Mouse (Mus musculus) lung, embryonic 14.5 days (tissue): ENCODE data around the gene Ankdd1b. TPM values are rescaled to one million over a fixed set of nuclear protein-coding genes. Genes with fewer than 3 reads are reported as not detected.

ENCODE experiments used
- ATAC-seq: fragments of 200-750 bp; cut with Nextera tagmentation; 2 replicates; pipeline ENCODE4 v1.8.0; 2017; ENCODE audit warnings: mild to moderate bottlenecking, moderate TSS enrichment, moderate library complexity; ENCODE audit not compliant: insufficient read depth
- DNase-seq: peaks from one replicate; pipeline ENCODE4 v3.0.0-alpha.2; 2015
- H3K27ac ChIP-seq: fragments of 300-500 bp; sonication (generic); 2 replicates; pipeline ENCODE4 v1.5.1; 2014; ENCODE audit warnings: low read depth, mild to moderate bottlenecking, moderate library complexity
- H3K27me3 ChIP-seq: fragments of 300-500 bp; sonication (generic); 2 replicates; pipeline ENCODE4 v1.6.1; 2014; ENCODE audit warnings: low read length, control low read depth; ENCODE audit not compliant: insufficient read depth
- H3K36me3 ChIP-seq: fragments of 300-500 bp; sonication (generic); 2 replicates; pipeline ENCODE4 v1.6.1; 2014; ENCODE audit warnings: control low read depth; ENCODE audit not compliant: insufficient read depth
- H3K4me1 ChIP-seq: fragments of 300-500 bp; sonication (generic); 2 replicates; pipeline ENCODE4 v1.6.1; 2014; ENCODE audit warnings: antibody characterized with exemption, control low read depth; ENCODE audit not compliant: insufficient read depth
- H3K4me2 ChIP-seq: fragments of 300-500 bp; sonication (generic); 2 replicates; pipeline ENCODE4 v1.6.1; 2014; ENCODE audit warnings: mild to moderate bottlenecking
- H3K4me3 ChIP-seq: fragments of 300-500 bp; sonication (generic); 2 replicates; pipeline ENCODE4 v1.5.1; 2014; ENCODE audit warnings: low read depth, low read length
- H3K9ac ChIP-seq: fragments of 300-500 bp; sonication (generic); 2 replicates; pipeline ENCODE4 v1.6.1; 2014
- H3K9me3 ChIP-seq: fragments of 300-500 bp; sonication (generic); 2 replicates; pipeline ENCODE4 v1.6.1; 2016; ENCODE audit warnings: low read depth, low read length, control low read depth
- CTCF ChIP-seq: IDR thresholded peaks from 2 replicates; pipeline ENCODE4 v1.5.1; 2016; ENCODE audit warnings: antibody characterized with exemption, low read depth
- WGBS: fragments of 180-500 bp; shearing (Covaris S2); extraction: QIAGEN DNeasy Blood & Tissue Kit; methylation state at CpG from one replicate; pipeline ENCODE4 v1.1.7; 2014; 5-methylcytosine and 5-hydroxymethylcytosine counted together
- polyA plus RNA-seq: library from polyadenylated mRNA; unstranded; fragments of >200 nt; fragmentation: Nextera tagmentation; extraction: Ambion mirVana; gene quantifications from 2 replicates; pipeline ENCODE4 v1.2.1, GENCODE M21; 2014

The Ankdd1b gene
- polyA plus RNA-seq, 1 experiment from 2014 or later, result not detected

GRCm38 (mm10) chr13:96478991-96479390 is 8.0 kb upstream of the Ankdd1b start:
- no peak for TF ChIP-seq CTCF
- Histone ChIP-seq H3K4me3 (no peak overlapping the region), H3K27me3 (no peaks in the 10 kb centered on the region), H3K4me2 (no peak overlapping the region), H3K9me3 (no peaks in the 10 kb centered on the region), H3K9ac (no peak overlapping the region), H3K4me1 (no peaks in the 10 kb centered on the region), H3K27ac (no peak overlapping the region), H3K36me3 (peaks cover 3% of the 10 kb centered on the region; the same call in 1 of the 2 replicates)
- WGBS, result 95% methylated on average over 1 of the region's 1 CpGs
- ATAC-seq (no peak), DNase-seq (no peak)

GRCm38 (mm10) chr13:96477226-96477625 is 6.2 kb upstream of the Ankdd1b start:
- H3K9me3 ChIP-seq, result no peaks in the 10 kb centered on the region
- no peak overlapping the region for H3K27ac ChIP-seq
- H3K36me3 ChIP-seq, result no peaks in the 10 kb centered on the region
- 78% methylated on average over 4 of the region's 4 CpGs for WGBS
- H3K4me1 ChIP-seq, result no peaks in the 10 kb centered on the region
- H3K9ac ChIP-seq, result no peak overlapping the region
- ATAC-seq, result no peak
- TF ChIP-seq CTCF, result no peak
- H3K27me3 ChIP-seq, result no peaks in the 10 kb centered on the region
- no peak overlapping the region for H3K4me2 ChIP-seq
- H3K4me3 ChIP-seq, result no peak overlapping the region
- no peak for DNase-seq

- DNase-seq, result peak; percentile 13
- no peak overlapping the region for H3K27ac ChIP-seq
- H3K36me3 ChIP-seq, result no peaks in the 10 kb centered on the region
- ATAC-seq, result no peak
- H3K27me3 ChIP-seq, result no peaks in the 10 kb centered on the region
- no peak overlapping the region for H3K4me3 ChIP-seq
- no peaks in the 10 kb centered on the region for H3K9me3 ChIP-seq
- no peak overlapping the region for H3K4me2 ChIP-seq
- no peak overlapping the region for H3K9ac ChIP-seq
- H3K4me1 ChIP-seq, result no peaks in the 10 kb centered on the region; the same call in 1 of the 2 replicates
- WGBS, result 47% methylated on average over 6 of the region's 6 CpGs
- no peak for TF ChIP-seq CTCF
These were observed 442 bp downstream of the Ankdd1b start for GRCm38 (mm10) chr13:96470556-96470955.

- ATAC-seq (no peak), DNase-seq (peak; percentile 50)
- no peak overlapping the region for H3K27ac ChIP-seq
- no peaks in the 10 kb centered on the region for H3K36me3 ChIP-seq
- H3K4me1 ChIP-seq, result no peaks in the 10 kb centered on the region; the same call in 1 of the 2 replicates
- no peaks in the 10 kb centered on the region for H3K27me3 ChIP-seq
- no peak overlapping the region for H3K4me3 ChIP-seq
- no peak for TF ChIP-seq CTCF
- no peak overlapping the region for H3K4me2 ChIP-seq
- no peak overlapping the region for H3K9ac ChIP-seq
- WGBS, result 81% methylated on average over 5 of the region's 5 CpGs
- no peaks in the 10 kb centered on the region for H3K9me3 ChIP-seq
These were observed 2.3 kb downstream of the Ankdd1b start for GRCm38 (mm10) chr13:96468678-96469077.

GRCm38 (mm10) chr13:96465315-96465714 is 5.7 kb downstream of the Ankdd1b start:
- Histone ChIP-seq H3K4me1 (no peaks in the 10 kb centered on the region; the same call in 1 of the 2 replicates), H3K27ac (no peak overlapping the region), H3K4me2 (no peak overlapping the region), H3K27me3 (no peaks in the 10 kb centered on the region), H3K9ac (no peak overlapping the region), H3K9me3 (no peaks in the 10 kb centered on the region), H3K4me3 (no peak overlapping the region), H3K36me3 (no peaks in the 10 kb centered on the region)
- no peak for TF ChIP-seq CTCF
- DNase-seq (no peak), ATAC-seq (no peak)
- WGBS, result 45% methylated on average over 5 of the region's 5 CpGs

GRCm38 (mm10) chr13:96462644-96463043 is 8.4 kb downstream of the Ankdd1b start:
- 28% methylated on average over 1 of the region's 1 CpGs for WGBS
- H3K9ac ChIP-seq, result no peak overlapping the region
- H3K4me3 ChIP-seq, result no peak overlapping the region
- H3K27ac ChIP-seq, result no peak overlapping the region
- no peaks in the 10 kb centered on the region for H3K36me3 ChIP-seq
- DNase-seq (peak; percentile 53), ATAC-seq (peak; percentile 71)
- no peak overlapping the region for H3K4me2 ChIP-seq
- no peak for TF ChIP-seq CTCF
- no peaks in the 10 kb centered on the region for H3K4me1 ChIP-seq
- H3K9me3 ChIP-seq, result no peaks in the 10 kb centered on the region
- H3K27me3 ChIP-seq, result no peaks in the 10 kb centered on the region

- Histone ChIP-seq H3K9me3 (no peaks in the 10 kb centered on the region), H3K27me3 (no peaks in the 10 kb centered on the region), H3K36me3 (no peaks in the 10 kb centered on the region), H3K4me3 (no peak overlapping the region), H3K27ac (no peak overlapping the region), H3K4me1 (no peaks in the 10 kb centered on the region), H3K4me2 (no peak overlapping the region), H3K9ac (no peak overlapping the region)
- TF ChIP-seq CTCF, result no peak
- 75% methylated on average over 4 of the region's 4 CpGs for WGBS
- no peak for DNase-seq
- ATAC-seq, result no peak
These were observed 12.4 kb downstream of the Ankdd1b start for GRCm38 (mm10) chr13:96458606-96459005.

GRCm38 (mm10) chr13:96458018-96458417 is 13.0 kb downstream of the Ankdd1b start:
- H3K9ac ChIP-seq, result no peak overlapping the region
- no peaks in the 10 kb centered on the region for H3K9me3 ChIP-seq
- DNase-seq (no peak), ATAC-seq (no peak)
- TF ChIP-seq CTCF, result no peak
- no peak overlapping the region for H3K4me3 ChIP-seq
- no peaks in the 10 kb centered on the region for H3K36me3 ChIP-seq
- H3K4me2 ChIP-seq, result no peak overlapping the region
- no peaks in the 10 kb centered on the region for H3K4me1 ChIP-seq
- no peaks in the 10 kb centered on the region for H3K27me3 ChIP-seq
- H3K27ac ChIP-seq, result no peak overlapping the region
- 79% methylated on average over 5 of the region's 5 CpGs for WGBS
